Mouse (Mus musculus) thymus, adult 2 months (tissue): ENCODE data around the gene Adgrv1. TPM values are rescaled to one million over a fixed set of nuclear protein-coding genes. Genes with fewer than 3 reads are reported as not detected.

Experiments
- DNase-seq: peaks from one replicate; pipeline ENCODE4 v3.0.0; 2021
- H3K27ac ChIP-seq: fragments of 200-500 bp; 2 replicates; pipeline ENCODE4 v1.5.1; 2012; ENCODE audit warnings: low read length, control low read depth; ENCODE audit not compliant: control insufficient read depth, insufficient read depth
- H3K27me3 ChIP-seq: fragments of 200-500 bp; 2 replicates; pipeline ENCODE4 v1.6.1; 2012; ENCODE audit warnings: mild to moderate bottlenecking, low read length, moderate library complexity, mixed read lengths; ENCODE audit not compliant: control insufficient read depth, insufficient read depth
- H3K36me3 ChIP-seq: fragments of 200-500 bp; 2 replicates; pipeline ENCODE4 v1.6.1; 2012; ENCODE audit warnings: mild to moderate bottlenecking, low read length, moderate library complexity; ENCODE audit not compliant: control insufficient read depth, insufficient read depth
- H3K4me1 ChIP-seq: fragments of 200-500 bp; replicated peaks from 2 replicates; pipeline ENCODE4 v1.6.1; 2012; ENCODE audit warnings: low read length; ENCODE audit not compliant: control insufficient read depth, insufficient read depth
- H3K4me3 ChIP-seq: fragments of 200-500 bp; 2 replicates; pipeline ENCODE4 v1.5.1; 2012; ENCODE audit warnings: mild to moderate bottlenecking, low read length, control low read depth, moderate library complexity; ENCODE audit not compliant: control insufficient read depth, insufficient read depth
- CTCF ChIP-seq: fragments of 200-500 bp; IDR thresholded peaks from 2 replicates; pipeline ENCODE4 v1.5.1; 2012; ENCODE audit warnings: mild to moderate bottlenecking, control low read depth, low read length, moderate library complexity, borderline replicate concordance; ENCODE audit not compliant: control insufficient read depth, poor library complexity, insufficient read depth; ENCODE audit errors: extremely low read depth
- POLR2A ChIP-seq: fragments of 200-500 bp; IDR thresholded peaks from 2 replicates; pipeline ENCODE4 v1.6.1; 2012; ENCODE audit warnings: mild to moderate bottlenecking, low read length, control low read depth, moderate library complexity; ENCODE audit not compliant: control insufficient read depth, poor library complexity, insufficient read depth; ENCODE audit errors: extremely low read depth
- WGBS: fragments of 180-500 bp; shearing (Covaris S2); methylation state at CpG from one replicate; pipeline ENCODE4 v1.1.7; 2018; 5-methylcytosine and 5-hydroxymethylcytosine counted together
- polyA plus RNA-seq: library from polyadenylated mRNA; depleted of rRNA; stranded (reverse); fragments of >200 nt; gene quantifications from 2 replicates; pipeline ENCODE4 v1.2.3, GENCODE M21; 2012

Adgrv1 gene
- polyA plus RNA-seq, 1 experiment: 0.27 TPM

- Histone ChIP-seq H3K4me3 (no peak overlapping the region), H3K27ac (no peak overlapping the region), H3K27me3 (no peaks in the 10 kb centered on the region), H3K36me3 (no peaks in the 10 kb centered on the region), H3K4me1 (no peaks in the 10 kb centered on the region)
- 77% methylated on average over 7 of the region's 7 CpGs for WGBS
- no peak for DNase-seq
- TF ChIP-seq CTCF (no peak), POLR2A (no peak)
Measured at GRCm38 (mm10) chr13:81642491-81643149, 9.7 kb upstream of the Adgrv1 start.

DNA sequence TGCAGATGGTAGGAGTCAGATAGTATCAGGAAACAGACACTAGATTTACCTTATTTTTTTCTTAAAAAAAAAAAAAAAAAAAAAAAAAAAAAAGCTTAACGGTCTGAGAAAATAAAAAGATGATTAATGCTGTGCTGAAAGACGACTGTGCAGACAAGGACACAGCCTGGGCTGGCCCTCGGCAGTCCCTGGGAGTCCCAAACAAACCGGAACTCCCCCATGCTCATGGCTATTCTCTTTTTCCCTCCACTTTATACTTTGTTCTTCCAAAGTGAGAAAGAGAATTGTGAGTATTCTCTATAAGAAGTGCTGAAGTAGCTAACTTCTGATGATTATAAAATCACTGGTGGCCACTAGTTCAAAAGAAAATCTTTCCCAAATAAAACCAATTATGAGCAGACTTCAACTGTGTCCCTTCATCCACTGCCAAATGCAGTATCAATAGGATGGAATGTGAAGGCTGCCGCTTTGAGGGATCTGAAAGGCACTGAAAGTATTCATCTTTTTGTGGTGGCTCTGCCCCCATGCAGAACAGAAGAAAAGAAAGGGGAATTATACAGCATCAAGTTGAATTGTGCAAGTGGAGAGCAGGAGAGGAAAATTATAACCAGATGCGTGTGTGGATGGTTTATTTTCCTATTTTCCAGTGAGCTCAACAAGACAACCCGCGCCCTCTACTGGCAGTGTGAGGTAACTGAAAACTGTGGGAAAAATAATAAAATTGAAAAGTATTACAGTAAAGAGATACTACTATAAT lies 8.5 kb upstream of the Adgrv1 start:
- 22% methylated on average over 8 of the region's 8 CpGs for WGBS
- H3K36me3 ChIP-seq: no peaks in the 10 kb centered on the region
- H3K27ac ChIP-seq: no peak overlapping the region
- H3K4me1 ChIP-seq: no peaks in the 10 kb centered on the region
- no peak overlapping the region for H3K4me3 ChIP-seq
- H3K27me3 ChIP-seq: no peaks in the 10 kb centered on the region
- TF ChIP-seq CTCF (no peak), POLR2A (no peak)
- DNase-seq: peak; percentile 33

GRCm38 (mm10) chr13:81640881-81641280 lies 7.9 kb upstream of the Adgrv1 start:
- 55% methylated on average over 6 of the region's 6 CpGs for WGBS
- no peaks in the 10 kb centered on the region for H3K36me3 ChIP-seq
- H3K27ac ChIP-seq: no peak overlapping the region
- no peak overlapping the region for H3K4me3 ChIP-seq
- no peak for DNase-seq
- H3K4me1 ChIP-seq: no peaks in the 10 kb centered on the region
- TF ChIP-seq CTCF (no peak), POLR2A (no peak)
- no peaks in the 10 kb centered on the region for H3K27me3 ChIP-seq

- H3K27ac ChIP-seq: no peak overlapping the region
- WGBS: 77% methylated on average over 4 of the region's 4 CpGs
- H3K4me1 ChIP-seq: no peaks in the 10 kb centered on the region
- no peaks in the 10 kb centered on the region for H3K27me3 ChIP-seq
- TF ChIP-seq CTCF: no peak
- TF ChIP-seq POLR2A: no peak
- no peaks in the 10 kb centered on the region for H3K36me3 ChIP-seq
- no peak overlapping the region for H3K4me3 ChIP-seq
- DNase-seq: no peak
Measured at GRCm38 (mm10) chr13:81639624-81640023, 6.7 kb upstream of the Adgrv1 start.

- TF ChIP-seq POLR2A (no peak), CTCF (no peak)
- WGBS: 89% methylated on average over 5 of the region's 5 CpGs
- DNase-seq: no peak
- H3K36me3 ChIP-seq: no peaks in the 10 kb centered on the region
- H3K27ac ChIP-seq: no peak overlapping the region
- no peak overlapping the region for H3K4me3 ChIP-seq
- H3K4me1 ChIP-seq: no peaks in the 10 kb centered on the region
- H3K27me3 ChIP-seq: peaks cover 10% of the 10 kb centered on the region
Measured at GRCm38 (mm10) chr13:81630566-81630965, 2.4 kb downstream of the Adgrv1 start.

DNA sequence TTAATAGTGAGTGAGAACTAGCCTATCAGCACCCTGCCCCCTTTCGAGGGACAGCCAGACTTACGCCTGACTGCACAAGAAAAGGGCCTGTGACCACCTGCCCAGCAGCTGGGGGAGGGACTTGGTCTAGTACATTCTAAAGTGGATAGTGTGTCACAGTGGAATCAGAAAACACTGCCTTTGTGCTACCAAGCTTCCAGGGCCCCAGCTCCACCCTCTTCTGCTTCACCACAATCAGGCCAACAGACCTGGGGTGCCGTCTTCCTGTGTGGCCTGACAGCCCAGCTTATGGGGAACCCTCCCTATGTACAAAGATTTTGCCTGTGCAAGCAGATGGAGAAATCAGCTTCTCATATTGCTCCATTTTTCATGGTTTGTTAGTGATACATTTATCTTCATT lies 3.6 kb downstream of the Adgrv1 start:
- Histone ChIP-seq H3K4me3 (no peak overlapping the region), H3K36me3 (no peaks in the 10 kb centered on the region), H3K4me1 (no peaks in the 10 kb centered on the region), H3K27ac (no peak overlapping the region), H3K27me3 (peaks cover 10% of the 10 kb centered on the region)
- no peak for DNase-seq
- 63% methylated on average over 3 of the region's 3 CpGs for WGBS
- TF ChIP-seq POLR2A: no peak
- TF ChIP-seq CTCF: no peak
